Mouse (Mus musculus) heart, embryonic 15.5 days (tissue): ENCODE measurements around the gene Carmil1. TPM values are rescaled to one million over a fixed set of nuclear protein-coding genes. Genes with fewer than 3 reads are reported as not detected.

ENCODE experiments used
- ATAC-seq: fragments of 200-750 bp; cut with Nextera tagmentation; replicated peaks from 2 replicates; pipeline ENCODE4 v1.8.0; 2017; ENCODE audit warnings: low read depth, moderate TSS enrichment; ENCODE audit not compliant: insufficient number of reproducible peaks, insufficient read depth, low FRiP score
- H3K27ac ChIP-seq: fragments of 300-500 bp; sonication (generic); 2 replicates; pipeline ENCODE4 v1.5.1; 2015; ENCODE audit warnings: mild to moderate bottlenecking, inconsistent platforms
- H3K27me3 ChIP-seq: fragments of 300-500 bp; sonication (generic); 2 replicates; pipeline ENCODE4 v1.6.1; 2015; ENCODE audit warnings: inconsistent platforms
- H3K36me3 ChIP-seq: fragments of 300-500 bp; sonication (generic); 2 replicates; pipeline ENCODE4 v1.6.1; 2015; ENCODE audit warnings: mild to moderate bottlenecking, inconsistent platforms
- H3K4me1 ChIP-seq: fragments of 300-500 bp; sonication (generic); replicated peaks from 2 replicates; pipeline ENCODE4 v1.6.1; 2015; ENCODE audit warnings: inconsistent platforms
- H3K4me2 ChIP-seq: fragments of 300-500 bp; sonication (generic); 2 replicates; pipeline ENCODE4 v1.6.1; 2015; ENCODE audit warnings: inconsistent platforms, mild to moderate bottlenecking, moderate library complexity
- H3K4me3 ChIP-seq: fragments of 300-500 bp; sonication (generic); 2 replicates; pipeline ENCODE4 v1.5.1; 2015; ENCODE audit warnings: mild to moderate bottlenecking, inconsistent platforms
- H3K9ac ChIP-seq: fragments of 300-500 bp; sonication (generic); 2 replicates; pipeline ENCODE4 v1.6.1; 2015; ENCODE audit warnings: mild to moderate bottlenecking, inconsistent platforms
- H3K9me3 ChIP-seq: fragments of 300-500 bp; sonication (generic); replicated peaks from 2 replicates; pipeline ENCODE4 v1.6.1; 2016; ENCODE audit warnings: inconsistent platforms
- WGBS: fragments of 180-500 bp; shearing (Covaris S2); methylation state at CpG from one replicate; pipeline ENCODE4 v1.1.7; 2015; ENCODE audit warnings: mixed read lengths; 5-methylcytosine and 5-hydroxymethylcytosine counted together
- polyA plus RNA-seq: library from polyadenylated mRNA; unstranded; fragments of >200 nt; fragmentation: Nextera tagmentation; extraction: Ambion mirVana; gene quantifications from 2 replicates; pipeline ENCODE4 v1.2.1, GENCODE M21; 2015

The Carmil1 gene
- polyA plus RNA-seq, 1 experiment from 2014 or later, result 6.7 TPM

GRCm38 (mm10) chr13:24198396-24198924 is 82.1 kb downstream of the Carmil1 start:
- WGBS, result 87% methylated on average over 2 of the region's 2 CpGs
- H3K4me1 ChIP-seq, result no peaks in the 10 kb centered on the region

GRCm38 (mm10) chr13:24195371-24195770 is 85.2 kb downstream of the Carmil1 start:
- WGBS, result 78% methylated on average over 3 of the region's 3 CpGs

More at GRCm38 (mm10) chr13:24198396-24198924, 82.1 kb downstream of the Carmil1 start:
- Histone ChIP-seq H3K27ac (no peak overlapping the region), H3K36me3 (no peaks in the 10 kb centered on the region), H3K9me3 (no peaks in the 10 kb centered on the region; the same call in 1 of the 2 replicates), H3K4me2 (no peak overlapping the region), H3K9ac (no peak overlapping the region), H3K4me3 (no peak overlapping the region), H3K27me3 (no peaks in the 10 kb centered on the region)
- ATAC-seq, result no peak

GRCm38 (mm10) chr13:24194018-24194417 is 86.6 kb downstream of the Carmil1 start:
- Histone ChIP-seq H3K9ac (no peak overlapping the region), H3K36me3 (no peaks in the 10 kb centered on the region), H3K27me3 (no peaks in the 10 kb centered on the region), H3K4me1 (no peaks in the 10 kb centered on the region), H3K27ac (no peak overlapping the region), H3K4me2 (no peak overlapping the region), H3K9me3 (no peaks in the 10 kb centered on the region; the same call in 1 of the 2 replicates), H3K4me3 (no peak overlapping the region)
- no peak for ATAC-seq
- 83% methylated on average over 5 of the region's 5 CpGs for WGBS

More at GRCm38 (mm10) chr13:24195371-24195770, 85.2 kb downstream of the Carmil1 start:
- Histone ChIP-seq H3K27me3 (no peaks in the 10 kb centered on the region), H3K4me3 (no peak overlapping the region), H3K36me3 (no peaks in the 10 kb centered on the region), H3K4me2 (no peak overlapping the region), H3K9me3 (no peaks in the 10 kb centered on the region; the same call in 1 of the 2 replicates), H3K27ac (no peak overlapping the region), H3K9ac (no peak overlapping the region), H3K4me1 (no peaks in the 10 kb centered on the region)
- no peak for ATAC-seq

- Histone ChIP-seq H3K9me3 (no peaks in the 10 kb centered on the region; the same call in 1 of the 2 replicates), H3K4me1 (no peaks in the 10 kb centered on the region), H3K4me2 (no peak overlapping the region), H3K27ac (no peak overlapping the region), H3K36me3 (no peaks in the 10 kb centered on the region), H3K4me3 (no peak overlapping the region), H3K9ac (no peak overlapping the region), H3K27me3 (no peaks in the 10 kb centered on the region)
- no peak for ATAC-seq
- WGBS, result 75% methylated on average over 9 of the region's 9 CpGs
These were observed 89.5 kb downstream of the Carmil1 start for GRCm38 (mm10) chr13:24190875-24191663.

GRCm38 (mm10) chr13:24187026-24187425 is 93.6 kb downstream of the Carmil1 start:
- 40% methylated on average over 2 of the region's 2 CpGs for WGBS
- Histone ChIP-seq H3K4me3 (no peak overlapping the region), H3K36me3 (no peaks in the 10 kb centered on the region), H3K4me2 (no peak overlapping the region), H3K9ac (no peak overlapping the region), H3K9me3 (no peaks in the 10 kb centered on the region), H3K27me3 (no peaks in the 10 kb centered on the region), H3K4me1 (no peaks in the 10 kb centered on the region), H3K27ac (no peak overlapping the region)
- no peak for ATAC-seq

- Histone ChIP-seq H3K27ac (no peak overlapping the region), H3K4me3 (no peak overlapping the region), H3K9ac (no peak overlapping the region), H3K4me2 (no peak overlapping the region), H3K9me3 (no peaks in the 10 kb centered on the region), H3K4me1 (no peaks in the 10 kb centered on the region), H3K36me3 (no peaks in the 10 kb centered on the region), H3K27me3 (no peaks in the 10 kb centered on the region)
- 75% methylated on average over 3 of the region's 3 CpGs for WGBS
- ATAC-seq, result no peak
These were observed 95.0 kb downstream of the Carmil1 start for GRCm38 (mm10) chr13:24185641-24186040.

GRCm38 (mm10) chr13:24182878-24183277 is 97.7 kb downstream of the Carmil1 start:
- H3K27ac ChIP-seq, result no peak overlapping the region
- no peak for ATAC-seq

GRCm38 (mm10) chr13:24179538-24179937 is 101.1 kb downstream of the Carmil1 start:
- 84% methylated on average over 10 of the region's 10 CpGs for WGBS
- H3K4me2 ChIP-seq, result no peak overlapping the region
- no peak overlapping the region for H3K27ac ChIP-seq
- H3K4me1 ChIP-seq, result no peaks in the 10 kb centered on the region
- no peak for ATAC-seq
- H3K4me3 ChIP-seq, result no peak overlapping the region
- no peaks in the 10 kb centered on the region for H3K36me3 ChIP-seq
- no peaks in the 10 kb centered on the region for H3K9me3 ChIP-seq
- no peak overlapping the region for H3K9ac ChIP-seq
- 0 out of 2 replicates have a peak, but pooled peaks cover 2% of the 10 kb centered on the region for H3K27me3 ChIP-seq

More at GRCm38 (mm10) chr13:24182878-24183277, 97.7 kb downstream of the Carmil1 start:
- H3K9ac ChIP-seq, result no peak overlapping the region
- H3K9me3 ChIP-seq, result no peaks in the 10 kb centered on the region
- H3K4me1 ChIP-seq, result no peaks in the 10 kb centered on the region
- WGBS, result 62% methylated on average over 6 of the region's 6 CpGs
- H3K36me3 ChIP-seq, result no peaks in the 10 kb centered on the region
- no peak overlapping the region for H3K4me2 ChIP-seq
- 0 out of 2 replicates have a peak, but pooled peaks cover 2% of the 10 kb centered on the region for H3K27me3 ChIP-seq
- H3K4me3 ChIP-seq, result no peak overlapping the region

- Histone ChIP-seq H3K4me2 (no peak overlapping the region), H3K4me1 (no peaks in the 10 kb centered on the region), H3K4me3 (no peak overlapping the region), H3K9me3 (no peaks in the 10 kb centered on the region), H3K27me3 (0 out of 2 replicates have a peak, but pooled peaks cover 2% of the 10 kb centered on the region), H3K9ac (no peak overlapping the region), H3K27ac (no peak overlapping the region), H3K36me3 (no peaks in the 10 kb centered on the region)
- ATAC-seq, result no peak
- WGBS, result 49% methylated on average over 5 of the region's 5 CpGs
These were observed 103.0 kb downstream of the Carmil1 start for GRCm38 (mm10) chr13:24177600-24177999.

- Histone ChIP-seq H3K9me3 (no peaks in the 10 kb centered on the region), H3K27ac (no peak overlapping the region), H3K36me3 (no peaks in the 10 kb centered on the region), H3K27me3 (0 out of 2 replicates have a peak, but pooled peaks cover 2% of the 10 kb centered on the region), H3K9ac (no peak overlapping the region), H3K4me1 (no peaks in the 10 kb centered on the region), H3K4me2 (no peak overlapping the region), H3K4me3 (no peak overlapping the region)
- 70% methylated on average over 4 of the region's 4 CpGs for WGBS
- no peak for ATAC-seq
These were observed 103.8 kb downstream of the Carmil1 start for GRCm38 (mm10) chr13:24176835-24177234.

- Histone ChIP-seq H3K4me2 (no peak overlapping the region), H3K9me3 (no peaks in the 10 kb centered on the region), H3K9ac (no peak overlapping the region), H3K27ac (no peak overlapping the region), H3K36me3 (no peaks in the 10 kb centered on the region), H3K4me1 (no peaks in the 10 kb centered on the region), H3K4me3 (no peak overlapping the region), H3K27me3 (no peaks in the 10 kb centered on the region)
- 79% methylated on average over 1 of the region's 1 CpGs for WGBS
- ATAC-seq, result no peak
These were observed 110.9 kb downstream of the Carmil1 start for GRCm38 (mm10) chr13:24169658-24170057.
